Mouse (Mus musculus): ENCODE data around the gene Csrnp3. TPM values are rescaled to one million over a fixed set of nuclear protein-coding genes. Genes with fewer than 3 reads are reported as not detected.

Csrnp3 gene
- polyA plus RNA-seq, 1 experiment from 2014 or later: 33.4 TPM

GRCm38 (mm10) chr2:65963420-65963819 lies 117.9 kb downstream of the Csrnp3 start:
- H3K36me3 ChIP-seq: no peaks in the 10 kb centered on the region
- H3K9ac ChIP-seq: no peak overlapping the region
- peaks cover 11% of the 10 kb centered on the region for H3K4me1 ChIP-seq (replicated peaks)
- H3K4me3 ChIP-seq: no peak overlapping the region
- ATAC-seq (ENCODE audit: low read depth): no peak
- H3K27me3 ChIP-seq: no peaks in the 10 kb centered on the region
- no peaks in the 10 kb centered on the region for H3K9me3 ChIP-seq
- 69% methylated on average over 4 of the region's 4 CpGs for WGBS
- H3K27ac ChIP-seq (replicated peaks): 0 out of 2 replicates have a peak overlapping the region, but pooled peaks have one; percentile 13
- no peak overlapping the region for H3K4me2 ChIP-seq

- H3K27ac ChIP-seq (replicated peaks): no peak overlapping the region
- ATAC-seq (ENCODE audit: low read depth): no peak
Observed at GRCm38 (mm10) chr2:65968810-65969209, 123.2 kb downstream of the Csrnp3 start.

GRCm38 (mm10) chr2:65973907-65974306 lies 128.3 kb downstream of the Csrnp3 start:
- H3K4me2 ChIP-seq: no peak overlapping the region
- ATAC-seq (ENCODE audit: low read depth): no peak

More at GRCm38 (mm10) chr2:65968810-65969209, 123.2 kb downstream of the Csrnp3 start:
- peaks cover 11% of the 10 kb centered on the region for H3K36me3 ChIP-seq
- 75% methylated on average over 4 of the region's 4 CpGs for WGBS
- no peaks in the 10 kb centered on the region for H3K4me1 ChIP-seq (replicated peaks)
- no peak overlapping the region for H3K4me3 ChIP-seq
- H3K9ac ChIP-seq: no peak overlapping the region
- no peak overlapping the region for H3K4me2 ChIP-seq
- H3K9me3 ChIP-seq: no peaks in the 10 kb centered on the region
- no peaks in the 10 kb centered on the region for H3K27me3 ChIP-seq

GRCm38 (mm10) chr2:65975383-65975782 lies 129.8 kb downstream of the Csrnp3 start:
- no peak overlapping the region for H3K4me2 ChIP-seq
- H3K4me3 ChIP-seq: no peak overlapping the region
- H3K36me3 ChIP-seq: peaks cover 11% of the 10 kb centered on the region
- H3K27ac ChIP-seq (replicated peaks): 0 out of 2 replicates have a peak overlapping the region, but pooled peaks have one; percentile 52
- H3K9me3 ChIP-seq: no peaks in the 10 kb centered on the region
- no peaks in the 10 kb centered on the region for H3K27me3 ChIP-seq
- no peak for ATAC-seq (ENCODE audit: low read depth)
- peaks cover 34% of the 10 kb centered on the region for H3K4me1 ChIP-seq (replicated peaks)
- no peak overlapping the region for H3K9ac ChIP-seq
- 64% methylated on average over 5 of the region's 5 CpGs for WGBS

More at GRCm38 (mm10) chr2:65973907-65974306, 128.3 kb downstream of the Csrnp3 start:
- peaks cover 19% of the 10 kb centered on the region for H3K4me1 ChIP-seq (replicated peaks)
- no peaks in the 10 kb centered on the region for H3K9me3 ChIP-seq
- H3K27me3 ChIP-seq: no peaks in the 10 kb centered on the region
- H3K9ac ChIP-seq: no peak overlapping the region
- no peak overlapping the region for H3K27ac ChIP-seq (replicated peaks)
- no peak overlapping the region for H3K4me3 ChIP-seq
- 79% methylated on average over 4 of the region's 4 CpGs for WGBS
- peaks cover 11% of the 10 kb centered on the region for H3K36me3 ChIP-seq

- H3K4me2 ChIP-seq: peak overlapping the region; percentile 40
- 27% methylated on average over 17 of the region's 17 CpGs for WGBS
- H3K9me3 ChIP-seq: no peaks in the 10 kb centered on the region
- ATAC-seq (ENCODE audit: low read depth): peak; percentile 85
- peak overlapping the region; percentile 32; the same call in 1 of the 2 replicates for H3K9ac ChIP-seq
- peak overlapping the region; percentile 85 for H3K27ac ChIP-seq (replicated peaks)
- 0 out of 2 replicates have a peak overlapping the region, but pooled peaks have one; percentile 2 for H3K4me3 ChIP-seq
- H3K4me1 ChIP-seq (replicated peaks): peaks cover 50% of the 10 kb centered on the region
- H3K36me3 ChIP-seq: no peaks in the 10 kb centered on the region
- no peaks in the 10 kb centered on the region for H3K27me3 ChIP-seq
Observed at GRCm38 (mm10) chr2:65979338-65980053, 133.9 kb downstream of the Csrnp3 start.

GRCm38 (mm10) chr2:65981470-65981869 lies 135.9 kb downstream of the Csrnp3 start:
- peaks cover 41% of the 10 kb centered on the region for H3K4me1 ChIP-seq (replicated peaks)
- WGBS: 91% methylated on average over 6 of the region's 6 CpGs
- no peaks in the 10 kb centered on the region for H3K36me3 ChIP-seq
- H3K4me3 ChIP-seq: no peak overlapping the region
- peak overlapping the region; percentile 68 for H3K27ac ChIP-seq (replicated peaks)
- no peak overlapping the region for H3K9ac ChIP-seq
- H3K9me3 ChIP-seq: no peaks in the 10 kb centered on the region
- no peak overlapping the region for H3K4me2 ChIP-seq
- no peaks in the 10 kb centered on the region for H3K27me3 ChIP-seq
- no peak for ATAC-seq (ENCODE audit: low read depth)

GRCm38 (mm10) chr2:65981965-65982364 lies 136.4 kb downstream of the Csrnp3 start:
- ATAC-seq (ENCODE audit: low read depth): peak; percentile 33; the same call in 1 of the 2 replicates
- Histone ChIP-seq H3K27me3 (no peaks in the 10 kb centered on the region), H3K4me3 (no peak overlapping the region), H3K36me3 (no peaks in the 10 kb centered on the region), H3K4me2 (no peak overlapping the region), H3K4me1 (replicated peaks) (peaks cover 41% of the 10 kb centered on the region), H3K27ac (replicated peaks) (peak overlapping the region; percentile 68), H3K9ac (no peak overlapping the region), H3K9me3 (no peaks in the 10 kb centered on the region)
- WGBS: 35% methylated on average over 4 of the region's 4 CpGs

GRCm38 (mm10) chr2:65985706-65986105 lies 140.1 kb downstream of the Csrnp3 start:
- H3K9ac ChIP-seq: no peak overlapping the region
- no peak for ATAC-seq (ENCODE audit: low read depth)
- no peak overlapping the region for H3K27ac ChIP-seq (replicated peaks)
- H3K4me3 ChIP-seq: no peak overlapping the region
- H3K36me3 ChIP-seq: no peaks in the 10 kb centered on the region
- H3K27me3 ChIP-seq: no peaks in the 10 kb centered on the region
- H3K9me3 ChIP-seq: no peaks in the 10 kb centered on the region
- no peak overlapping the region for H3K4me2 ChIP-seq
- peaks cover 40% of the 10 kb centered on the region for H3K4me1 ChIP-seq (replicated peaks)
- WGBS: 78% methylated on average over 4 of the region's 4 CpGs

- Histone ChIP-seq H3K27me3 (no peaks in the 10 kb centered on the region), H3K4me1 (replicated peaks) (peaks cover 36% of the 10 kb centered on the region), H3K4me3 (no peak overlapping the region), H3K9ac (no peak overlapping the region), H3K27ac (replicated peaks) (no peak overlapping the region), H3K4me2 (no peak overlapping the region), H3K36me3 (no peaks in the 10 kb centered on the region), H3K9me3 (no peaks in the 10 kb centered on the region)
- WGBS: 53% methylated on average over 6 of the region's 6 CpGs
- ATAC-seq (ENCODE audit: low read depth): no peak
Observed at GRCm38 (mm10) chr2:65987069-65987468, 141.5 kb downstream of the Csrnp3 start.

GRCm38 (mm10) chr2:65987588-65987987 lies 142.0 kb downstream of the Csrnp3 start:
- no peak for ATAC-seq (ENCODE audit: low read depth)
- H3K27ac ChIP-seq (replicated peaks): 0 out of 2 replicates have a peak overlapping the region, but pooled peaks have one; percentile 18

GRCm38 (mm10) chr2:65988788-65989187 lies 143.2 kb downstream of the Csrnp3 start:
- WGBS: 78% methylated on average over 3 of the region's 3 CpGs
- no peak overlapping the region for H3K4me3 ChIP-seq
- H3K4me2 ChIP-seq: no peak overlapping the region
- H3K27me3 ChIP-seq: no peaks in the 10 kb centered on the region
- ATAC-seq (ENCODE audit: low read depth): no peak
- no peaks in the 10 kb centered on the region for H3K9me3 ChIP-seq
- no peaks in the 10 kb centered on the region for H3K36me3 ChIP-seq
- peaks cover 51% of the 10 kb centered on the region for H3K4me1 ChIP-seq (replicated peaks)
- H3K27ac ChIP-seq (replicated peaks): no peak overlapping the region
- no peak overlapping the region for H3K9ac ChIP-seq

More at GRCm38 (mm10) chr2:65987588-65987987, 142.0 kb downstream of the Csrnp3 start:
- Histone ChIP-seq H3K27me3 (no peaks in the 10 kb centered on the region), H3K4me1 (replicated peaks) (peaks cover 39% of the 10 kb centered on the region), H3K9me3 (no peaks in the 10 kb centered on the region), H3K4me3 (no peak overlapping the region), H3K9ac (no peak overlapping the region), H3K4me2 (no peak overlapping the region), H3K36me3 (no peaks in the 10 kb centered on the region)
- 82% methylated on average over 3 of the region's 3 CpGs for WGBS

- no peak overlapping the region for H3K9ac ChIP-seq
- no peaks in the 10 kb centered on the region for H3K9me3 ChIP-seq
- no peaks in the 10 kb centered on the region for H3K27me3 ChIP-seq
- no peak overlapping the region for H3K4me2 ChIP-seq
- H3K36me3 ChIP-seq: no peaks in the 10 kb centered on the region
- no peak for ATAC-seq (ENCODE audit: low read depth)
- H3K27ac ChIP-seq (replicated peaks): no peak overlapping the region
- H3K4me1 ChIP-seq (replicated peaks): peaks cover 63% of the 10 kb centered on the region
- no peak overlapping the region for H3K4me3 ChIP-seq
Observed at GRCm38 (mm10) chr2:65990108-65990507, 144.5 kb downstream of the Csrnp3 start.

Measured in neural tube, embryonic 13.5 days (tissue).